Mouse (Mus musculus) C2C12 (cell line): ENCODE results near the gene Uevld. TPM values are rescaled to one million over a fixed set of nuclear protein-coding genes. Genes with fewer than 3 reads are reported as not detected.
"Not testable (repeated sequence)": the region's sequence is repeated elsewhere in the genome, so short reads cannot be mapped to it uniquely, and the experiment has no call there.

Experiments
- H3K27me3 ChIP-seq: one replicate; pipeline ENCODE4 v1.6.1; 2011; ENCODE audit not compliant: control insufficient read depth, insufficient read depth, insufficient read length
- H3K36me3 ChIP-seq: one replicate; pipeline ENCODE4 v1.6.1; 2011; ENCODE audit not compliant: control insufficient read depth, insufficient read depth
- H3K4me3 ChIP-seq: one replicate; pipeline ENCODE4 v1.5.1; 2011; ENCODE audit warnings: mild to moderate bottlenecking, control low read depth; ENCODE audit not compliant: poor library complexity, insufficient read depth, severe bottlenecking
- H3K79me2 ChIP-seq: one replicate; pipeline ENCODE4 v1.6.1; 2011; ENCODE audit not compliant: control insufficient read depth, insufficient read depth
- H3K79me3 ChIP-seq: one replicate; pipeline ENCODE4 v1.6.1; 2011; ENCODE audit warnings: low read depth, control low read depth
- H3ac ChIP-seq: one replicate; pipeline ENCODE3; 2011; ENCODE audit warnings: low read depth; ENCODE audit not compliant: control insufficient read depth, insufficient read length
- CEBPB ChIP-seq: IDR thresholded peaks from one replicate; pipeline ENCODE4 v1.6.1; 2011; ENCODE audit warnings: low read depth, mild to moderate bottlenecking, control low read depth, moderate library complexity
- CTCF ChIP-seq: IDR thresholded peaks from one replicate; pipeline ENCODE4 v1.5.1; 2011; ENCODE audit not compliant: control insufficient read depth, insufficient read depth, insufficient read length
- FOSL1 ChIP-seq: IDR thresholded peaks from one replicate; pipeline ENCODE4 v1.8.0; 2011; ENCODE audit warnings: mild to moderate bottlenecking, low read length; ENCODE audit not compliant: poor library complexity, insufficient read depth, severe bottlenecking
- MAX ChIP-seq: IDR thresholded peaks from one replicate; pipeline ENCODE4 v1.6.1; 2011; ENCODE audit warnings: mild to moderate bottlenecking, control low read depth
- MYOD1 ChIP-seq: IDR thresholded peaks from one replicate; pipeline ENCODE4 v1.6.1; 2011; ENCODE audit warnings: low read depth; ENCODE audit not compliant: control insufficient read depth, insufficient read length
- MYOG ChIP-seq: IDR thresholded peaks from one replicate; pipeline ENCODE4 v1.6.1; 2011; ENCODE audit not compliant: control insufficient read depth, insufficient read length; ENCODE audit errors: extremely low read depth
- USF1 ChIP-seq: IDR thresholded peaks from one replicate; pipeline ENCODE4 v1.6.1; 2011; ENCODE audit warnings: low read depth, mild to moderate bottlenecking, control low read depth, moderate library complexity
- polyA plus RNA-seq: library from polyadenylated mRNA; unstranded; fragments of >200 nt; fragmentation: generic; extraction: Trizol; gene quantifications from one replicate; pipeline ENCODE4 v1.2.1, GENCODE M21; 2012; ENCODE audit warnings: missing spikeins

Uevld gene
- polyA plus RNA-seq, 1 experiment, result 5.0 TPM

GRCm38 (mm10) chr7:46895511-46895910, 62.8 kb downstream of the Uevld start:
- peaks cover 71% of the 10 kb centered on the region for H3K36me3 ChIP-seq
- no peaks in the 10 kb centered on the region for H3K79me2 ChIP-seq

GRCm38 (mm10) chr7:46883304-46883703, 75.0 kb downstream of the Uevld start:
- no peaks in the 10 kb centered on the region for H3K27me3 ChIP-seq
- peaks cover 28% of the 10 kb centered on the region for H3K36me3 ChIP-seq
- no peaks in the 10 kb centered on the region for H3K79me3 ChIP-seq
- TF ChIP-seq MAX, result no peak
- TF ChIP-seq CEBPB, result no peak
- TF ChIP-seq CTCF, result no peak
- TF ChIP-seq MYOG, result no peak
- no peak for TF ChIP-seq MYOD1
- TF ChIP-seq FOSL1, result no peak
- no peak overlapping the region for H3ac ChIP-seq
- no peaks in the 10 kb centered on the region for H3K79me2 ChIP-seq
- no peak overlapping the region for H3K4me3 ChIP-seq

More at GRCm38 (mm10) chr7:46895511-46895910, 62.8 kb downstream of the Uevld start:
- no peak for TF ChIP-seq MAX
- no peak for TF ChIP-seq CEBPB
- no peak for TF ChIP-seq CTCF
- no peak for TF ChIP-seq USF1
- TF ChIP-seq FOSL1, result no peak
- no peak for TF ChIP-seq MYOD1
- no peak for TF ChIP-seq MYOG
- no peaks in the 10 kb centered on the region for H3K27me3 ChIP-seq
- no peak overlapping the region for H3ac ChIP-seq
- peaks cover 1% of the 10 kb centered on the region for H3K79me3 ChIP-seq
- H3K4me3 ChIP-seq, result no peak overlapping the region

- not testable (repeated sequence) for H3ac ChIP-seq, H3K27me3 ChIP-seq, H3K79me3 ChIP-seq, H3K79me2 ChIP-seq, H3K4me3 ChIP-seq
- H3K36me3 ChIP-seq, result peaks cover 17% of the 10 kb centered on the region
Measured at GRCm38 (mm10) chr7:46881941-46882340, 76.4 kb downstream of the Uevld start.

GRCm38 (mm10) chr7:46880992-46881391, 77.3 kb downstream of the Uevld start:
- H3K27me3 ChIP-seq, result no peaks in the 10 kb centered on the region
- no peak for TF ChIP-seq MAX
- TF ChIP-seq MYOD1, result no peak
- TF ChIP-seq CTCF, result no peak
- no peak for TF ChIP-seq FOSL1
- TF ChIP-seq USF1, result no peak
- TF ChIP-seq CEBPB, result no peak
- no peak for TF ChIP-seq MYOG
- no peaks in the 10 kb centered on the region for H3K79me3 ChIP-seq
- H3ac ChIP-seq, result no peak overlapping the region
- H3K36me3 ChIP-seq, result peaks cover 8% of the 10 kb centered on the region
- no peak overlapping the region for H3K4me3 ChIP-seq
- H3K79me2 ChIP-seq, result no peaks in the 10 kb centered on the region

- Histone ChIP-seq H3ac (no peak overlapping the region), H3K27me3 (no peaks in the 10 kb centered on the region), H3K79me2 (no peaks in the 10 kb centered on the region), H3K4me3 (no peak overlapping the region), H3K36me3 (no peaks in the 10 kb centered on the region), H3K79me3 (no peaks in the 10 kb centered on the region)
- TF ChIP-seq USF1 (no peak), CEBPB (no peak), FOSL1 (no peak), MYOD1 (no peak), CTCF (no peak), MAX (no peak), MYOG (no peak)
Measured at GRCm38 (mm10) chr7:46879851-46880250, 78.5 kb downstream of the Uevld start.

- H3K27me3 ChIP-seq, result no peaks in the 10 kb centered on the region
- H3K79me2 ChIP-seq, result no peaks in the 10 kb centered on the region
- no peak overlapping the region for H3ac ChIP-seq
- H3K4me3 ChIP-seq, result no peak overlapping the region
- TF ChIP-seq MAX, result no peak
- no peak for TF ChIP-seq USF1
- TF ChIP-seq CTCF, result no peak
- no peak for TF ChIP-seq MYOG
- no peak for TF ChIP-seq CEBPB
- no peak for TF ChIP-seq MYOD1
- TF ChIP-seq FOSL1, result no peak
- H3K79me3 ChIP-seq, result no peaks in the 10 kb centered on the region
- H3K36me3 ChIP-seq, result no peaks in the 10 kb centered on the region
Measured at GRCm38 (mm10) chr7:46877255-46877654, 81.1 kb downstream of the Uevld start.
